Mouse (Mus musculus) mature B cell (primary cell): ENCODE measurements around the gene Usf1.

Experiments used
- in situ Hi-C: fragments of 300-500 bp; cut with MboI; formaldehyde crosslinking; loops from 2 replicates; pipeline ENCODE4 v1.14.3; 2019

The Usf1 gene

GRCm38 (mm10) chr1:171418660-171419059 is 7.5 kb downstream of the Usf1 start, which contains the start of gene Tstd1:
TSS of gene Tstd1 (plus strand) at chr1:171418872.
- in situ Hi-C loops = no loop called here

- in situ Hi-C loops = no loop called here
These were observed 8.3 kb downstream of the Usf1 start for GRCm38 (mm10) chr1:171419291-171419882.

GRCm38 (mm10) chr1:171419905-171420304 is 8.8 kb downstream of the Usf1 start:
- in situ Hi-C loops = no loop called here

GRCm38 (mm10) chr1:171422504-171423095 is 11.5 kb downstream of the Usf1 start:
- in situ Hi-C loops = no loop called here

- in situ Hi-C loops = no loop called here
These were observed 13.5 kb downstream of the Usf1 start for GRCm38 (mm10) chr1:171424638-171425037.

- in situ Hi-C loops = no loop called here
These were observed 14.0 kb downstream of the Usf1 start for GRCm38 (mm10) chr1:171425126-171425525.

- in situ Hi-C loops = no loop called here
These were observed 21.0 kb downstream of the Usf1 start for GRCm38 (mm10) chr1:171432158-171432557.

GRCm38 (mm10) chr1:171435288-171435814 is 24.2 kb downstream of the Usf1 start:
- in situ Hi-C loops = no loop called here

GRCm38 (mm10) chr1:171435974-171436373 is 24.9 kb downstream of the Usf1 start:
- in situ Hi-C loops = no loop called here

- in situ Hi-C loops = no loop called here
These were observed 26.3 kb downstream of the Usf1 start, which contains the start of gene F11r for GRCm38 (mm10) chr1:171437264-171438013. TSS of gene F11r (plus strand) at chr1:171437535.

- in situ Hi-C loops = no loop called here
These were observed 27.0 kb downstream of the Usf1 start for GRCm38 (mm10) chr1:171438014-171438670.

GRCm38 (mm10) chr1:171439072-171439471 is 28.0 kb downstream of the Usf1 start:
- in situ Hi-C loops = no loop called here

GRCm38 (mm10) chr1:171440025-171440725 is 29.1 kb downstream of the Usf1 start:
- in situ Hi-C loops = no loop called here

GRCm38 (mm10) chr1:171441466-171442412 is 30.6 kb downstream of the Usf1 start:
- in situ Hi-C loops = no loop called here

- in situ Hi-C loops = no loop called here
These were observed 31.3 kb downstream of the Usf1 start for GRCm38 (mm10) chr1:171442413-171442760.

GRCm38 (mm10) chr1:171445050-171445449 is 33.9 kb downstream of the Usf1 start:
- in situ Hi-C loops = no loop called here

- in situ Hi-C loops = no loop called here
These were observed 35.7 kb downstream of the Usf1 start for GRCm38 (mm10) chr1:171446854-171447253.

- in situ Hi-C loops = no loop called here
These were observed 36.6 kb downstream of the Usf1 start for GRCm38 (mm10) chr1:171447692-171448091.

- in situ Hi-C loops = no loop called here
These were observed 38.9 kb downstream of the Usf1 start for GRCm38 (mm10) chr1:171450062-171450461.

GRCm38 (mm10) chr1:171451001-171451400 is 39.9 kb downstream of the Usf1 start:
- in situ Hi-C loops = no loop called here

- in situ Hi-C loops = no loop called here
These were observed 41.4 kb downstream of the Usf1 start for GRCm38 (mm10) chr1:171452522-171452921.
